ENCODE assay signal across 29 mouse cellular contexts in genomic region chr15:98491332-98491731, GRCm38 (mm10). TPM values are rescaled to one million over a fixed set of nuclear protein-coding genes. Genes with fewer than 3 reads are reported as not detected.
"Had no signal": no experiment of that assay in that cellular context is flagged by ENCODE, and none has a peak within 500 bp of the region (broad histone marks: within the 10 kb centered on the region; RNA-seq: fewer than 3 reads in every experiment).

No protein-coding gene starts in this region.

- H3K9ac ChIP-seq: intestine, embryonic 15.5 days; limb, embryonic 13.5 days; liver, embryonic 12.5 days; liver, embryonic 15.5 days had no signal

- H3K4me1 ChIP-seq: intestine, embryonic 15.5 days; limb, embryonic 10.5 days; limb, embryonic 13.5 days; liver, embryonic 12.5 days; liver, embryonic 15.5 days had no signal

- H3K27ac ChIP-seq: intestine, embryonic 15.5 days; layer of hippocampus, adult 2 months; limb, embryonic 10.5 days; limb, embryonic 13.5 days; liver, embryonic 12.5 days; liver, embryonic 15.5 days had no signal

- H3K4me2 ChIP-seq: intestine, embryonic 15.5 days; limb, embryonic 13.5 days; liver, embryonic 12.5 days; liver, embryonic 15.5 days; midbrain, embryonic 11.5 days had no signal

- ATAC-seq: intestine, embryonic 15.5 days; liver, embryonic 12.5 days had no signal

- H3K4me3 ChIP-seq: intestine, embryonic 15.5 days; layer of hippocampus, adult 2 months; limb, embryonic 10.5 days; limb, embryonic 13.5 days; liver, embryonic 12.5 days; liver, embryonic 15.5 days had no signal

- H3K9me3 ChIP-seq: intestine, embryonic 15.5 days; limb, embryonic 10.5 days; liver, embryonic 12.5 days; liver, embryonic 15.5 days had no signal

- DNase-seq: kidney, adult 11 months; kidney, adult 9 months; kidney, postnatal 14 days; kidney, postnatal 4 days; layer of hippocampus, adult 9-11 months; liver; midbrain, embryonic 14.5 days; thymus, adult 18-20 months; thymus, postnatal 36 days had no signal

- H3K36me3 ChIP-seq: intestine, embryonic 15.5 days; limb, embryonic 10.5 days; limb, embryonic 13.5 days; liver, embryonic 12.5 days; liver, embryonic 15.5 days had no signal

- H3K27me3 ChIP-seq: intestine, embryonic 15.5 days; limb, embryonic 13.5 days; liver, embryonic 15.5 days had no signal

RNA-seq across cellular contexts. Expression of gene Olfr279, which starts 0.9 kb away (rescaled TPM):
- total RNA-seq: layer of hippocampus, adult 2 months; left cerebral cortex, adult 18-20 months; left cerebral cortex, postnatal 25 days; megakaryocyte-erythroid progenitor cell, adult 5-6 weeks; midbrain, postnatal 0 days had no signal
- polyA plus RNA-seq: intestine, embryonic 15.5 days; kidney, embryonic 16.5 days; limb, embryonic 10.5 days; limb, embryonic 13.5 days; liver, embryonic 12.5 days; liver, embryonic 15.5 days; lung, embryonic 16.5 days; midbrain, embryonic 11.5 days; midbrain, embryonic 14.5 days; midbrain, postnatal 0 days; neural tube, embryonic 11.5 days; neural tube, embryonic 14.5 days; small intestine, adult 2 months; stomach, embryonic 14.5 days; urinary bladder, adult 2 months had no signal

RNA-seq across cellular contexts. Expression of gene Lalba, which starts 8.8 kb away (rescaled TPM):
- total RNA-seq: layer of hippocampus, adult 2 months; layer of hippocampus, postnatal 25 days; left cerebral cortex, adult 18-20 months; left cerebral cortex, postnatal 25 days; megakaryocyte-erythroid progenitor cell, adult 5-6 weeks; midbrain, postnatal 0 days had no signal
- polyA plus RNA-seq: intestine, embryonic 15.5 days; liver, embryonic 12.5 days; liver, embryonic 15.5 days; midbrain, embryonic 11.5 days; midbrain, embryonic 14.5 days; midbrain, postnatal 0 days; neural tube, embryonic 11.5 days; neural tube, embryonic 14.5 days; small intestine, adult 2 months; stomach, embryonic 14.5 days; testis, adult 2 months; urinary bladder, adult 2 months had no signal

RNA-seq across cellular contexts. Expression of gene OR5BS1P, which starts 21.6 kb away (rescaled TPM):
- total RNA-seq: layer of hippocampus, adult 2 months; layer of hippocampus, postnatal 25 days; left cerebral cortex, adult 18-20 months; left cerebral cortex, postnatal 25 days; megakaryocyte-erythroid progenitor cell, adult 5-6 weeks; midbrain, postnatal 0 days had no signal
- polyA plus RNA-seq: intestine, embryonic 15.5 days; kidney, embryonic 16.5 days; limb, embryonic 10.5 days; limb, embryonic 13.5 days; liver, embryonic 12.5 days; liver, embryonic 15.5 days; lung, embryonic 16.5 days; midbrain, embryonic 11.5 days; midbrain, embryonic 14.5 days; midbrain, postnatal 0 days; neural tube, embryonic 11.5 days; neural tube, embryonic 14.5 days; small intestine, adult 2 months; stomach, embryonic 14.5 days; testis, adult 2 months had no signal

RNA-seq across cellular contexts. Expression of gene Olfr281, which starts 38.9 kb away (rescaled TPM):
- total RNA-seq: layer of hippocampus, adult 2 months; layer of hippocampus, postnatal 25 days; left cerebral cortex, adult 18-20 months; left cerebral cortex, postnatal 25 days; megakaryocyte-erythroid progenitor cell, adult 5-6 weeks; midbrain, postnatal 0 days had no signal
- polyA plus RNA-seq: intestine, embryonic 15.5 days; kidney, embryonic 16.5 days; limb, embryonic 10.5 days; limb, embryonic 13.5 days; liver, embryonic 12.5 days; liver, embryonic 15.5 days; lung, embryonic 16.5 days; midbrain, embryonic 11.5 days; midbrain, embryonic 14.5 days; midbrain, postnatal 0 days; neural tube, embryonic 11.5 days; neural tube, embryonic 14.5 days; small intestine, adult 2 months; stomach, embryonic 14.5 days; testis, adult 2 months; urinary bladder, adult 2 months had no signal
